Comparison of ENCODE assay signal across 9 mouse cellular contexts in genomic region chr1:133302540-133302939, GRCm38 (mm10). TPM values are rescaled to one million over a fixed set of nuclear protein-coding genes. Genes with fewer than 3 reads are reported as not detected.
DNase-seq lines count a peak whose midpoint lies in the region; ATAC-seq lines count a peak whose summit lies in the region.
"Had no signal": no experiment of that assay in that cellular context is flagged by ENCODE, and none has a peak within 500 bp of the region (broad histone marks: within the 10 kb centered on the region; RNA-seq: fewer than 3 reads in every experiment).

No protein-coding gene starts in this region.

- DNase-seq in hindbrain, embryonic 10.5 days (ENCODE audit: low spot score): no peak
- DNase-seq in adrenal gland, adult (ENCODE audit: inconsistent age in 2 of 2, low spot score in 1 of 2): peak; percentile 85 to 94
- peak; percentile 72 to 74 for DNase-seq in heart, adult 18-20 months
- DNase-seq in kidney, postnatal 36 days: peak; percentile 76 to 80
- no peak for DNase-seq in urinary bladder, postnatal 10 days (ENCODE audit: low spot score)
- DNase-seq in right cerebral cortex, adult 18-20 months: no peak

- H3K4me2 ChIP-seq in hindbrain, embryonic 13.5 days: no peak overlapping the region

- 52% methylated on average over 3 of the region's 3 CpGs for WGBS in hindbrain, embryonic 13.5 days
- WGBS in hindbrain, embryonic 10.5 days: 63% methylated on average over 3 of the region's 3 CpGs

- no peaks in the 10 kb centered on the region for H3K27me3 ChIP-seq in hindbrain, embryonic 13.5 days
- H3K27me3 ChIP-seq in hindbrain, embryonic 10.5 days (ENCODE audit: insufficient read depth, poor library complexity, severe bottlenecking): peaks cover 30% of the 10 kb centered on the region

- H3K36me3 ChIP-seq in hindbrain, embryonic 13.5 days: peaks cover 35% of the 10 kb centered on the region
- H3K36me3 ChIP-seq in hindbrain, embryonic 10.5 days: peaks cover 22% of the 10 kb centered on the region

- peaks cover 27% of the 10 kb centered on the region for H3K4me1 ChIP-seq in hindbrain, embryonic 13.5 days (replicated peaks)
- H3K4me1 ChIP-seq in hindbrain, embryonic 10.5 days (replicated peaks): peaks cover 13% of the 10 kb centered on the region

- peak overlapping the region; percentile 26; the same call in 1 of the 2 replicates for H3K27ac ChIP-seq in hindbrain, embryonic 13.5 days
- no peak overlapping the region for H3K27ac ChIP-seq in hindbrain, embryonic 10.5 days
- H3K27ac ChIP-seq: macrophage had no signal

- no peak for ATAC-seq in hindbrain, embryonic 13.5 days (ENCODE audit: low FRiP score)
- no peak for ATAC-seq in erythroblast, adult 5-6 weeks (replicated peaks; ENCODE audit: low FRiP score, poor library complexity, severe bottlenecking)

- H3K9me3 ChIP-seq in hindbrain, embryonic 13.5 days: no peaks in the 10 kb centered on the region
- no peaks in the 10 kb centered on the region for H3K9me3 ChIP-seq in hindbrain, embryonic 10.5 days

- no peak overlapping the region for H3K9ac ChIP-seq in hindbrain, embryonic 13.5 days

- H3K4me3 ChIP-seq in hindbrain, embryonic 13.5 days: no peak overlapping the region
- H3K4me3 ChIP-seq in hindbrain, embryonic 10.5 days: no peak overlapping the region

RNA-seq across cellular contexts. Expression of gene Golt1a, which starts 7.1 kb away (rescaled TPM):
- 0.10 TPM in 1 of 2 replicates, not detected in the other for polyA plus RNA-seq in hindbrain, embryonic 13.5 days (2015; fragmentation: Nextera tagmentation; extraction: Ambion mirVana)
- not detected in 2 replicates for polyA plus RNA-seq in hindbrain, embryonic 10.5 days (2016; fragmentation: Nextera tagmentation; extraction: Ambion mirVana)
- total RNA-seq in heart, adult 18-20 months (2021): not detected
- total RNA-seq in erythroblast, adult 5-6 weeks (2015; ENCODE audit: low replicate concordance): not detected in 2 replicates
- not detected in 2 replicates for total RNA-seq in erythroblast, adult 5-6 weeks (2017; ENCODE audit: low replicate concordance)
- polyA plus RNA-seq: macrophage had no signal

RNA-seq across cellular contexts. Expression of gene Kiss1, which starts 19.1 kb away (rescaled TPM):
- polyA plus RNA-seq in hindbrain, embryonic 13.5 days (2015; fragmentation: Nextera tagmentation; extraction: Ambion mirVana): 0.38 TPM in 1 of 2 replicates, not detected in the other
- not detected in 2 replicates for polyA plus RNA-seq in hindbrain, embryonic 10.5 days (2016; fragmentation: Nextera tagmentation; extraction: Ambion mirVana)
- not detected for total RNA-seq in heart, adult 18-20 months (2021)
- not detected in 2 replicates for total RNA-seq in erythroblast, adult 5-6 weeks (2015; ENCODE audit: low replicate concordance)
- total RNA-seq in erythroblast, adult 5-6 weeks (2017; ENCODE audit: low replicate concordance): not detected in 2 replicates
- polyA plus RNA-seq: macrophage had no signal

RNA-seq across cellular contexts. Expression of gene Ren1, which starts 47.8 kb away (rescaled TPM):
- 3.7 and 4.2 TPM in 2 replicates for polyA plus RNA-seq in hindbrain, embryonic 13.5 days (2015; fragmentation: Nextera tagmentation; extraction: Ambion mirVana)
- 0.22 and 0.37 TPM in 2 replicates for polyA plus RNA-seq in hindbrain, embryonic 10.5 days (2016; fragmentation: Nextera tagmentation; extraction: Ambion mirVana)
- total RNA-seq in heart, adult 18-20 months (2021): not detected
- total RNA-seq in erythroblast, adult 5-6 weeks (2015; ENCODE audit: low replicate concordance): not detected in 2 replicates
- total RNA-seq in erythroblast, adult 5-6 weeks (2017; ENCODE audit: low replicate concordance): not detected in 2 replicates
- polyA plus RNA-seq: macrophage had no signal

Comparison
In these comparisons a context has a peak if more than half of its experiments do, and no peak if none do; other contexts are left out.
1. DNase-seq: peak in adrenal gland, adult (2 of 2), heart, adult 18-20 months (2 of 2) and kidney, postnatal 36 days (2 of 2); none in hindbrain, embryonic 10.5 days (single experiment), urinary bladder, postnatal 10 days (single experiment) and right cerebral cortex, adult 18-20 months (single experiment).